Mouse (Mus musculus) thymus, postnatal 0 days (tissue): Measurements from ENCODE around the gene Olfr1112. TPM values are rescaled to one million over a fixed set of nuclear protein-coding genes. Genes with fewer than 3 reads are reported as not detected.
"Not testable (repeated sequence)": the region's sequence is repeated elsewhere in the genome, so short reads cannot be mapped to it uniquely, and the experiment has no call there.

ENCODE experiments used
- DNase-seq: peaks from one replicate; pipeline ENCODE4 v3.0.0-alpha.2; 2015; ENCODE audit warnings: low spot score
- polyA plus RNA-seq: library from polyadenylated mRNA; unstranded; fragments of >200 nt; fragmentation: Nextera tagmentation; extraction: Ambion mirVana; gene quantifications from 2 replicates; pipeline ENCODE4 v1.2.1, GENCODE M21; 2015

The Olfr1112 gene
- not detected in 2 replicates for polyA plus RNA-seq

GRCm38 (mm10) chr2:87187498-87187897 is at the start of gene Olfr1112:
TSS of gene Olfr1112 (plus strand) at chr2:87187798.
- no peak for DNase-seq

GRCm38 (mm10) chr2:87140200-87140599 is 47.4 kb upstream of the Olfr1112 start, which contains the start of gene Olfr1110:
TSS of gene Olfr1110 (minus strand) at chr2:87140300.
- DNase-seq, result no peak

GRCm38 (mm10) chr2:87152524-87152923 is 35.1 kb upstream of the Olfr1112 start, which contains the start of gene Olfr1111:
TSS of gene Olfr1111 (minus strand) at chr2:87152624.
- no peak for DNase-seq

- DNase-seq, result not testable (repeated sequence)
Measured at GRCm38 (mm10) chr2:87167731-87168130, 19.9 kb upstream of the Olfr1112 start.

- DNase-seq, result no peak
Measured at GRCm38 (mm10) chr2:87208670-87209069, 21.1 kb downstream of the Olfr1112 start, which contains the start of gene Olfr1113. TSS of gene Olfr1113 (plus strand) at chr2:87208970.

Other genes with a start within 250 kb of the Olfr1112 start
- gene Olfr1099, start 227.1 kb upstream of the Olfr1112 start, polyA plus RNA-seq, result not detected in 2 replicates
- gene Olfr1100, start 207.8 kb upstream of the Olfr1112 start, polyA plus RNA-seq, result not detected in 2 replicates
- not detected in 2 replicates for gene Olfr1101, start 196.6 kb upstream of the Olfr1112 start, polyA plus RNA-seq
- not detected in 2 replicates for gene Olfr1102, start 189.4 kb upstream of the Olfr1112 start, polyA plus RNA-seq
- gene Olfr1104, start 160.7 kb upstream of the Olfr1112 start, polyA plus RNA-seq, result not detected in 2 replicates
- gene Olfr1105, start 151.3 kb upstream of the Olfr1112 start, polyA plus RNA-seq, result not detected in 2 replicates
- not detected in 2 replicates for gene Olfr1106, start 135.5 kb upstream of the Olfr1112 start, polyA plus RNA-seq
- not detected in 2 replicates for gene Olfr1107, start 112.0 kb upstream of the Olfr1112 start, polyA plus RNA-seq
- gene Olfr1109, start 91.8 kb upstream of the Olfr1112 start, polyA plus RNA-seq, result not detected in 2 replicates
- gene Olfr259, start 73.2 kb upstream of the Olfr1112 start, polyA plus RNA-seq, result not detected in 2 replicates
- not detected in 2 replicates for gene Olfr1110, start 47.5 kb upstream of the Olfr1112 start, polyA plus RNA-seq
- not detected in 2 replicates for gene Olfr1111, start 35.2 kb upstream of the Olfr1112 start, polyA plus RNA-seq
- gene Olfr1113, start 21.2 kb downstream of the Olfr1112 start, polyA plus RNA-seq, result not detected in 2 replicates
- gene Olfr1115, start 60.2 kb downstream of the Olfr1112 start, polyA plus RNA-seq, result not detected in 2 replicates
- not detected in 2 replicates for gene Olfr1116, start 79.7 kb downstream of the Olfr1112 start, polyA plus RNA-seq
- gene Olfr1118, start 119.8 kb downstream of the Olfr1112 start, polyA plus RNA-seq, result not detected in 2 replicates
- not detected in 2 replicates for gene Olfr1120, start 167.0 kb downstream of the Olfr1112 start, polyA plus RNA-seq
- gene Olfr1121, start 182.1 kb downstream of the Olfr1112 start, polyA plus RNA-seq, result not detected in 2 replicates
- gene Olfr1122, start 198.1 kb downstream of the Olfr1112 start, polyA plus RNA-seq, result not detected in 2 replicates
- not detected in 2 replicates for gene Olfr1123, start 228.8 kb downstream of the Olfr1112 start, polyA plus RNA-seq
- gene Olfr1124, start 242.5 kb downstream of the Olfr1112 start, polyA plus RNA-seq, result 0.09 TPM in 1 of 2 replicates, not detected in the other